Mouse (Mus musculus): ENCODE data around the gene Vmn2r56. TPM values are rescaled to one million over a fixed set of nuclear protein-coding genes. Genes with fewer than 3 reads are reported as not detected.

Vmn2r56 gene
- not detected in 2 replicates for total RNA-seq (2014; fragmentation: Nextera tagmentation)
- 0.06 and 0.11 TPM in 2 replicates for total RNA-seq (2017)
- polyA plus RNA-seq (2012), result not detected in 2 replicates

- ATAC-seq (ENCODE audit: extremely low read depth, insufficient number of reproducible peaks, low FRiP score, poor library complexity, severe bottlenecking), result no peak
These were observed at the start of gene Vmn2r56 for GRCm38 (mm10) chr7:12734904-12735303. Vmn2r56 (minus strand) TSS chr7:12735004.

GRCm38 (mm10) chr7:12780151-12780830 is 45.5 kb upstream of the Vmn2r56 start:
- TF ChIP-seq GATA1 (IDR thresholded peaks at IDR 0.05; ENCODE audit: borderline replicate concordance, low read length), result no peak
- no peak for TF ChIP-seq POLR2AphosphoS5 (IDR thresholded peaks at IDR 0.05; ENCODE audit: insufficient replicate concordance, low read depth, low read length)
- TF ChIP-seq TAL1 (conservative IDR thresholded peaks at IDR 0.05; ENCODE audit: low read depth, low read length), result no peak
- Histone ChIP-seq H3K4me1 (ENCODE audit: insufficient read depth, low read depth, low read length) (no peaks in the 10 kb centered on the region), H3K36me3 (replicated peaks) (no peaks in the 10 kb centered on the region), H3K4me3 (ENCODE audit: low read depth, low read length) (no peak overlapping the region), H3K9me3 (replicated peaks) (peaks cover 2% of the 10 kb centered on the region; the same call in 1 of the 2 replicates), H3K27me3 (ENCODE audit: insufficient read depth, low read length) (peaks cover 5% of the 10 kb centered on the region; the same call in 1 of the 2 replicates)
- ATAC-seq (ENCODE audit: extremely low read depth, insufficient number of reproducible peaks, low FRiP score, poor library complexity, severe bottlenecking) (no peak), DNase-seq (ENCODE audit: low spot score) (no peak)

More at GRCm38 (mm10) chr7:12734904-12735303, at the start of gene Vmn2r56:
- Histone ChIP-seq H3K27me3 (ENCODE audit: insufficient read depth, low read length) (no peaks in the 10 kb centered on the region), H3K9me3 (replicated peaks) (no peaks in the 10 kb centered on the region), H3K4me1 (ENCODE audit: insufficient read depth, low read depth, low read length) (peaks cover 2% of the 10 kb centered on the region; the same call in 1 of the 2 replicates), H3K4me3 (ENCODE audit: low read depth, low read length) (no peak within 1 kb of the TSS), H3K36me3 (replicated peaks) (no peaks in the 10 kb centered on the region)
- DNase-seq (ENCODE audit: low spot score), result no peak
- TF ChIP-seq GATA1 (IDR thresholded peaks at IDR 0.05; ENCODE audit: borderline replicate concordance, low read length) (no peak), GATA2 (IDR thresholded peaks at IDR 0.05; ENCODE audit: borderline replicate concordance, low read depth, low read length) (no peak), CTCF (IDR thresholded peaks at IDR 0.05; ENCODE audit: low read depth, low read length) (no peak), TAL1 (conservative IDR thresholded peaks at IDR 0.05; ENCODE audit: low read depth, low read length) (no peak), POLR2AphosphoS5 (IDR thresholded peaks at IDR 0.05; ENCODE audit: insufficient replicate concordance, low read depth, low read length) (no peak)

GRCm38 (mm10) chr7:12779782-12780150 is 45.0 kb upstream of the Vmn2r56 start:
- Histone ChIP-seq H3K4me3 (ENCODE audit: low read depth, low read length) (no peak overlapping the region), H3K9me3 (replicated peaks) (peaks cover 2% of the 10 kb centered on the region; the same call in 1 of the 2 replicates), H3K36me3 (replicated peaks) (no peaks in the 10 kb centered on the region), H3K27me3 (ENCODE audit: insufficient read depth, low read length) (peaks cover 5% of the 10 kb centered on the region; the same call in 1 of the 2 replicates), H3K4me1 (ENCODE audit: insufficient read depth, low read depth, low read length) (no peaks in the 10 kb centered on the region)
- DNase-seq (ENCODE audit: low spot score) (no peak), ATAC-seq (ENCODE audit: extremely low read depth, insufficient number of reproducible peaks, low FRiP score, poor library complexity, severe bottlenecking) (no peak)
- no peak for TF ChIP-seq GATA1 (IDR thresholded peaks at IDR 0.05; ENCODE audit: borderline replicate concordance, low read length)
- no peak for TF ChIP-seq TAL1 (conservative IDR thresholded peaks at IDR 0.05; ENCODE audit: low read depth, low read length)
- no peak for TF ChIP-seq GATA2 (IDR thresholded peaks at IDR 0.05; ENCODE audit: borderline replicate concordance, low read depth, low read length)
- TF ChIP-seq CTCF (IDR thresholded peaks at IDR 0.05; ENCODE audit: low read depth, low read length), result no peak
- TF ChIP-seq POLR2AphosphoS5 (IDR thresholded peaks at IDR 0.05; ENCODE audit: insufficient replicate concordance, low read depth, low read length), result no peak

- no peak for TF ChIP-seq CTCF (IDR thresholded peaks at IDR 0.05; ENCODE audit: low read depth, low read length)
- TF ChIP-seq TAL1 (conservative IDR thresholded peaks at IDR 0.05; ENCODE audit: low read depth, low read length), result no peak
- TF ChIP-seq GATA2 (IDR thresholded peaks at IDR 0.05; ENCODE audit: borderline replicate concordance, low read depth, low read length), result no peak
- TF ChIP-seq GATA1 (IDR thresholded peaks at IDR 0.05; ENCODE audit: borderline replicate concordance, low read length), result no peak
- no peak for TF ChIP-seq POLR2AphosphoS5 (IDR thresholded peaks at IDR 0.05; ENCODE audit: insufficient replicate concordance, low read depth, low read length)
- Histone ChIP-seq H3K9me3 (replicated peaks) (peaks cover 2% of the 10 kb centered on the region; the same call in 1 of the 2 replicates), H3K27me3 (ENCODE audit: insufficient read depth, low read length) (peaks cover 5% of the 10 kb centered on the region; the same call in 1 of the 2 replicates), H3K36me3 (replicated peaks) (no peaks in the 10 kb centered on the region), H3K4me1 (ENCODE audit: insufficient read depth, low read depth, low read length) (no peaks in the 10 kb centered on the region), H3K4me3 (ENCODE audit: low read depth, low read length) (no peak overlapping the region)
- no peak for ATAC-seq (ENCODE audit: extremely low read depth, insufficient number of reproducible peaks, low FRiP score, poor library complexity, severe bottlenecking)
- no peak for DNase-seq (ENCODE audit: low spot score)
These were observed 44.3 kb upstream of the Vmn2r56 start for GRCm38 (mm10) chr7:12779141-12779540.

- ATAC-seq (ENCODE audit: extremely low read depth, insufficient number of reproducible peaks, low FRiP score, poor library complexity, severe bottlenecking) (no peak), DNase-seq (ENCODE audit: low spot score) (no peak)
- TF ChIP-seq CTCF (IDR thresholded peaks at IDR 0.05; ENCODE audit: low read depth, low read length) (no peak), GATA1 (IDR thresholded peaks at IDR 0.05; ENCODE audit: borderline replicate concordance, low read length) (no peak), GATA2 (IDR thresholded peaks at IDR 0.05; ENCODE audit: borderline replicate concordance, low read depth, low read length) (no peak), TAL1 (conservative IDR thresholded peaks at IDR 0.05; ENCODE audit: low read depth, low read length) (no peak), POLR2AphosphoS5 (IDR thresholded peaks at IDR 0.05; ENCODE audit: insufficient replicate concordance, low read depth, low read length) (no peak)
- Histone ChIP-seq H3K36me3 (replicated peaks) (no peaks in the 10 kb centered on the region), H3K27me3 (ENCODE audit: insufficient read depth, low read length) (no peaks in the 10 kb centered on the region), H3K4me1 (ENCODE audit: insufficient read depth, low read depth, low read length) (no peaks in the 10 kb centered on the region), H3K4me3 (ENCODE audit: low read depth, low read length) (no peak overlapping the region), H3K9me3 (replicated peaks) (no peaks in the 10 kb centered on the region)
These were observed 39.8 kb upstream of the Vmn2r56 start for GRCm38 (mm10) chr7:12774606-12775005.

GRCm38 (mm10) chr7:12774111-12774510 is 39.3 kb upstream of the Vmn2r56 start:
- no peak for TF ChIP-seq GATA1 (IDR thresholded peaks at IDR 0.05; ENCODE audit: borderline replicate concordance, low read length)
- TF ChIP-seq POLR2AphosphoS5 (IDR thresholded peaks at IDR 0.05; ENCODE audit: insufficient replicate concordance, low read depth, low read length), result no peak
- TF ChIP-seq CTCF (IDR thresholded peaks at IDR 0.05; ENCODE audit: low read depth, low read length), result no peak
- no peak for TF ChIP-seq TAL1 (conservative IDR thresholded peaks at IDR 0.05; ENCODE audit: low read depth, low read length)
- no peak for TF ChIP-seq GATA2 (IDR thresholded peaks at IDR 0.05; ENCODE audit: borderline replicate concordance, low read depth, low read length)
- ATAC-seq (ENCODE audit: extremely low read depth, insufficient number of reproducible peaks, low FRiP score, poor library complexity, severe bottlenecking), result no peak

More at GRCm38 (mm10) chr7:12774111-12774510, 39.3 kb upstream of the Vmn2r56 start:
- no peaks in the 10 kb centered on the region for H3K4me1 ChIP-seq (ENCODE audit: insufficient read depth, low read depth, low read length)
- no peak overlapping the region for H3K4me3 ChIP-seq (ENCODE audit: low read depth, low read length)
- H3K36me3 ChIP-seq (replicated peaks), result no peaks in the 10 kb centered on the region
- H3K9me3 ChIP-seq (replicated peaks), result no peaks in the 10 kb centered on the region
- DNase-seq (ENCODE audit: low spot score), result no peak
- H3K27me3 ChIP-seq (ENCODE audit: insufficient read depth, low read length), result no peaks in the 10 kb centered on the region

Data from G1E (cell line).